Mouse (Mus musculus): Measurements from ENCODE around the gene Vmn1r213. TPM values are rescaled to one million over a fixed set of nuclear protein-coding genes. Genes with fewer than 3 reads are reported as not detected.

The Vmn1r213 gene
- polyA plus RNA-seq, 1 experiment from 2014 or later, result not detected

GRCm38 (mm10) chr13:23030118-23030517 is 22.7 kb downstream of the Vmn1r213 start, which contains the start of gene Vmn1r214:
TSS of gene Vmn1r214 (plus strand) at chr13:23030418.
- Histone ChIP-seq H3K27me3 (replicated peaks; ENCODE audit: insufficient read depth, low read length) (no peaks in the 10 kb centered on the region), H3K4me2 (replicated peaks; ENCODE audit: low read depth, low read length) (no peak within 1 kb of the TSS), H3K4me1 (ENCODE audit: insufficient read depth, low read depth, low read length) (no peaks in the 10 kb centered on the region), H3K27ac (ENCODE audit: low read length) (no peak within 1 kb of the TSS), H3K36me3 (ENCODE audit: insufficient read depth, low read length) (no peaks in the 10 kb centered on the region), H3K4me3 (ENCODE audit: low read depth, low read length) (no peak within 1 kb of the TSS), H3K9me3 (ENCODE audit: low read length) (no peaks in the 10 kb centered on the region), H3K9ac (replicated peaks; ENCODE audit: low read depth) (no peak within 1 kb of the TSS)
- DNase-seq (ENCODE audit: low spot score) (no peak), ATAC-seq (no peak)
- 69% methylated on average over 3 of the region's 3 CpGs for WGBS
- TF ChIP-seq CTCF (IDR thresholded peaks at IDR 0.05) (no peak), EP300 (IDR thresholded peaks at IDR 0.05) (no peak)

- H3K4me3 ChIP-seq (ENCODE audit: low read depth, low read length), result no peak overlapping the region
- no peaks in the 10 kb centered on the region for H3K36me3 ChIP-seq (ENCODE audit: insufficient read depth, low read length)
- H3K4me2 ChIP-seq (replicated peaks; ENCODE audit: low read depth, low read length), result no peak overlapping the region
- H3K4me1 ChIP-seq (ENCODE audit: insufficient read depth, low read depth, low read length), result no peaks in the 10 kb centered on the region
- no peaks in the 10 kb centered on the region for H3K9me3 ChIP-seq (ENCODE audit: low read length)
- H3K27me3 ChIP-seq (replicated peaks; ENCODE audit: insufficient read depth, low read length), result no peaks in the 10 kb centered on the region
- ATAC-seq, result no peak
- no peak for DNase-seq (ENCODE audit: low spot score)
- TF ChIP-seq EP300 (IDR thresholded peaks at IDR 0.05) (no peak), CTCF (IDR thresholded peaks at IDR 0.05) (no peak)
- H3K27ac ChIP-seq (ENCODE audit: low read length), result no peak overlapping the region
- WGBS, result 52% methylated on average over 1 of the region's 1 CpGs
- no peak overlapping the region for H3K9ac ChIP-seq (replicated peaks; ENCODE audit: low read depth)
These were observed 50.3 kb downstream of the Vmn1r213 start for GRCm38 (mm10) chr13:23057778-23058177.

Other genes with a start within 250 kb of the Vmn1r213 start
- gene Vmn1r208, start 230.3 kb upstream of the Vmn1r213 start, polyA plus RNA-seq (2015; fragmentation: Nextera tagmentation; extraction: Ambion mirVana), result not detected in 2 replicates
- not detected in 2 replicates for gene Vmn1r209, start 198.0 kb upstream of the Vmn1r213 start, polyA plus RNA-seq (2015; fragmentation: Nextera tagmentation; extraction: Ambion mirVana)
- not detected in 2 replicates for gene Vmn1r210, start 176.3 kb upstream of the Vmn1r213 start, polyA plus RNA-seq (2015; fragmentation: Nextera tagmentation; extraction: Ambion mirVana)
- gene Vmn1r211, start 150.1 kb upstream of the Vmn1r213 start, polyA plus RNA-seq (2015; fragmentation: Nextera tagmentation; extraction: Ambion mirVana), result not detected in 2 replicates
- gene Vmn1r212, start 123.5 kb upstream of the Vmn1r213 start, polyA plus RNA-seq (2015; fragmentation: Nextera tagmentation; extraction: Ambion mirVana), result not detected in 2 replicates
- not detected in 2 replicates for gene Vmn1r214, start 22.8 kb downstream of the Vmn1r213 start, polyA plus RNA-seq (2015; fragmentation: Nextera tagmentation; extraction: Ambion mirVana)
- gene Vmn1r215, start 60.4 kb downstream of the Vmn1r213 start, polyA plus RNA-seq (2015; fragmentation: Nextera tagmentation; extraction: Ambion mirVana), result not detected in 2 replicates
- gene Vmn1r217, start 110.6 kb downstream of the Vmn1r213 start, polyA plus RNA-seq (2015; fragmentation: Nextera tagmentation; extraction: Ambion mirVana), result not detected in 2 replicates
- not detected in 2 replicates for gene Vmn1r218, start 125.5 kb downstream of the Vmn1r213 start, polyA plus RNA-seq (2015; fragmentation: Nextera tagmentation; extraction: Ambion mirVana)
- not detected in 2 replicates for gene Vmn1r219, start 151.7 kb downstream of the Vmn1r213 start, polyA plus RNA-seq (2015; fragmentation: Nextera tagmentation; extraction: Ambion mirVana)
- gene Vmn1r220, start 180.3 kb downstream of the Vmn1r213 start, polyA plus RNA-seq (2015; fragmentation: Nextera tagmentation; extraction: Ambion mirVana), result not detected in 2 replicates
- not detected in 2 replicates for gene Vmn1r221, start 206.5 kb downstream of the Vmn1r213 start, polyA plus RNA-seq (2015; fragmentation: Nextera tagmentation; extraction: Ambion mirVana)
- gene Vmn1r222, start 228.3 kb downstream of the Vmn1r213 start, polyA plus RNA-seq (2015; fragmentation: Nextera tagmentation; extraction: Ambion mirVana), result not detected in 2 replicates
- not detected in 2 replicates for gene Vmn1r223, start 239.5 kb downstream of the Vmn1r213 start, polyA plus RNA-seq (2015; fragmentation: Nextera tagmentation; extraction: Ambion mirVana)